Comparison of ENCODE assay signal across 7 mouse cellular contexts in genomic region chr7:93006694-93007231, GRCm38 (mm10).
DNase-seq lines count a peak whose midpoint lies in the region; ATAC-seq lines count a peak whose summit lies in the region.
"Not testable (repeated sequence)": the region's sequence is repeated elsewhere in the genome, so short reads cannot be mapped to it uniquely, and the experiment has no call there.

No protein-coding gene starts in this region.

- not testable (repeated sequence) for H3K4me3 ChIP-seq in forebrain, embryonic 15.5 days; heart, embryonic 11.5 days (ENCODE audit: low read depth, low read length); lung, embryonic 16.5 days (ENCODE audit: low read length)

- DNase-seq in cerebellum, adult 18-20 months = peak; percentile 21 to 28
- peak; percentile 6 for DNase-seq in kidney, adult 11 months
- peak; percentile 33 to 40 for DNase-seq in layer of hippocampus, postnatal 36 days
- DNase-seq in ovary, adult 18-20 months (ENCODE audit: low spot score) = peak; percentile 76

- 13% methylated on average over 5 of the region's 5 CpGs for WGBS in forebrain, embryonic 15.5 days
- WGBS in heart, embryonic 11.5 days (ENCODE audit: insufficient replicate concordance) = 47% methylated on average over 5 of the region's 5 CpGs
- 39% methylated on average over 5 of the region's 5 CpGs for WGBS in lung, embryonic 16.5 days

- H3K36me3 ChIP-seq in forebrain, embryonic 15.5 days; heart, embryonic 11.5 days (ENCODE audit: control insufficient read depth, insufficient read depth, low read length); lung, embryonic 16.5 days (ENCODE audit: control insufficient read depth, insufficient read depth, low read length): not testable (repeated sequence)

- H3K27ac ChIP-seq in forebrain, embryonic 15.5 days (replicated peaks) = peak overlapping the region; percentile 14
- 0 out of 2 replicates have a peak overlapping the region, but pooled peaks have one; percentile 41 for H3K27ac ChIP-seq in heart, embryonic 11.5 days (ENCODE audit: low read depth, low read length)
- H3K27ac ChIP-seq in lung, embryonic 16.5 days (ENCODE audit: low read length) = not testable (repeated sequence)

- H3K4me2 ChIP-seq in forebrain, embryonic 15.5 days (replicated peaks); heart, embryonic 11.5 days; lung, embryonic 16.5 days (ENCODE audit: low read depth, low read length): not testable (repeated sequence)

- peak; percentile 75 for ATAC-seq in forebrain, embryonic 15.5 days (replicated peaks)
- not testable (repeated sequence) for ATAC-seq in heart, embryonic 11.5 days (replicated peaks; ENCODE audit: insufficient number of reproducible peaks, low FRiP score, low TSS enrichment)
- ATAC-seq in lung, embryonic 16.5 days (ENCODE audit: low read depth) = peak; percentile 38; the same call in 1 of the 2 replicates

- not testable (repeated sequence) for H3K9ac ChIP-seq in forebrain, embryonic 15.5 days (replicated peaks); heart, embryonic 11.5 days (ENCODE audit: low read depth, low read length); lung, embryonic 16.5 days (ENCODE audit: low read length)

- not testable (repeated sequence) for H3K27me3 ChIP-seq in forebrain, embryonic 15.5 days; heart, embryonic 11.5 days (ENCODE audit: control insufficient read depth, insufficient read depth, low read length); lung, embryonic 16.5 days (ENCODE audit: control insufficient read depth, insufficient read depth, low read depth, low read length)

- not testable (repeated sequence) for H3K9me3 ChIP-seq in forebrain, embryonic 15.5 days; heart, embryonic 11.5 days (replicated peaks; ENCODE audit: control insufficient read depth, low read length); lung, embryonic 16.5 days (ENCODE audit: control insufficient read depth, low read length)

- not testable (repeated sequence) for H3K4me1 ChIP-seq in forebrain, embryonic 15.5 days; heart, embryonic 11.5 days (ENCODE audit: control insufficient read depth, insufficient read depth, low read length); lung, embryonic 16.5 days (replicated peaks; ENCODE audit: control insufficient read depth, insufficient read depth, low read length)

Comparison
In these comparisons a context has a peak if more than half of its experiments do, and no peak if none do; other contexts are left out.
1. DNase-seq: peak in every context shown above with its lines; median percentile 76 in ovary, adult 18-20 months; 36 in layer of hippocampus, postnatal 36 days; 24 in cerebellum, adult 18-20 months; 6 in kidney, adult 11 months.